Mouse (Mus musculus) regulatory T cell (primary cell): ENCODE measurements around the gene Mki67.

Experiments used
- in situ Hi-C: fragments of 300-600 bp; cut with MboI, MseI; formaldehyde crosslinking; loops from one replicate; pipeline ENCODE4 v1.15.1; 2025; ENCODE audit warnings: high pct_unique_total_duplicates

Gene Mki67

GRCm38 (mm10) chr7:135715642-135716444 is at the start of gene Mki67:
Mki67 (minus strand) TSS chr7:135716361.
- in situ Hi-C loops, result no loop called here

- in situ Hi-C loops, result no loop called here
Observed at GRCm38 (mm10) chr7:135763311-135763710, 47.1 kb upstream of the Mki67 start.

- in situ Hi-C loops, result no loop called here
Observed at GRCm38 (mm10) chr7:135758754-135759510, 42.8 kb upstream of the Mki67 start.

GRCm38 (mm10) chr7:135758171-135758570 is 42.0 kb upstream of the Mki67 start:
- in situ Hi-C loops, result no loop called here

GRCm38 (mm10) chr7:135756984-135757586 is 40.9 kb upstream of the Mki67 start:
- in situ Hi-C loops, result no loop called here

- in situ Hi-C loops, result no loop called here
Observed at GRCm38 (mm10) chr7:135748986-135749385, 32.8 kb upstream of the Mki67 start.

GRCm38 (mm10) chr7:135747072-135747471 is 30.9 kb upstream of the Mki67 start:
- in situ Hi-C loops, result no loop called here

GRCm38 (mm10) chr7:135746528-135746927 is 30.4 kb upstream of the Mki67 start:
- in situ Hi-C loops, result no loop called here

- in situ Hi-C loops, result no loop called here
Observed at GRCm38 (mm10) chr7:135745091-135745490, 28.9 kb upstream of the Mki67 start.

- in situ Hi-C loops, result no loop called here
Observed at GRCm38 (mm10) chr7:135740453-135740852, 24.3 kb upstream of the Mki67 start.

GRCm38 (mm10) chr7:135736581-135736886 is 20.4 kb upstream of the Mki67 start:
- in situ Hi-C loops, result loop anchor here (5.0 kb wide), 1 partner anchor 54 kb away; no protein-coding TSS in a partner anchor

- in situ Hi-C loops, result loop anchor here (5.0 kb wide), 1 partner anchor 54 kb away; no protein-coding TSS in a partner anchor
Observed at GRCm38 (mm10) chr7:135735691-135736580, 19.8 kb upstream of the Mki67 start.

- in situ Hi-C loops, result loop anchor here (5.0 kb wide), 1 partner anchor 53 kb away; no protein-coding TSS in a partner anchor
Observed at GRCm38 (mm10) chr7:135734911-135735646, 18.9 kb upstream of the Mki67 start.

GRCm38 (mm10) chr7:135734379-135734778 is 18.2 kb upstream of the Mki67 start:
- in situ Hi-C loops, result no loop called here

GRCm38 (mm10) chr7:135728038-135728437 is 11.9 kb upstream of the Mki67 start:
- in situ Hi-C loops, result no loop called here

GRCm38 (mm10) chr7:135726707-135727106 is 10.5 kb upstream of the Mki67 start:
- in situ Hi-C loops, result no loop called here

GRCm38 (mm10) chr7:135723672-135724341 is 7.6 kb upstream of the Mki67 start:
- in situ Hi-C loops, result no loop called here

GRCm38 (mm10) chr7:135722011-135722838 is 6.1 kb upstream of the Mki67 start:
- in situ Hi-C loops, result no loop called here

GRCm38 (mm10) chr7:135721436-135721992 is 5.4 kb upstream of the Mki67 start:
- in situ Hi-C loops, result no loop called here
